Mouse (Mus musculus): ENCODE measurements around the gene Stk4.

- TF ChIP-seq POLR2A (IDR thresholded peaks at IDR 0.05; ENCODE audit: extremely low read depth, insufficient read depth, low read length): no peak
- no peak for TF ChIP-seq CTCF (IDR thresholded peaks at IDR 0.05; ENCODE audit: extremely low read depth, insufficient read depth, low read length)
Measured at GRCm38 (mm10) chr2:164194959-164195630, 125.0 kb downstream of the Stk4 start.

Data from cortical plate, adult 2 months (tissue).